Mouse (Mus musculus): ENCODE results near the gene Kcp. TPM values are rescaled to one million over a fixed set of nuclear protein-coding genes. Genes with fewer than 3 reads are reported as not detected.

Gene Kcp
- polyA plus RNA-seq, 1 experiment = 3.1 TPM

DNA sequence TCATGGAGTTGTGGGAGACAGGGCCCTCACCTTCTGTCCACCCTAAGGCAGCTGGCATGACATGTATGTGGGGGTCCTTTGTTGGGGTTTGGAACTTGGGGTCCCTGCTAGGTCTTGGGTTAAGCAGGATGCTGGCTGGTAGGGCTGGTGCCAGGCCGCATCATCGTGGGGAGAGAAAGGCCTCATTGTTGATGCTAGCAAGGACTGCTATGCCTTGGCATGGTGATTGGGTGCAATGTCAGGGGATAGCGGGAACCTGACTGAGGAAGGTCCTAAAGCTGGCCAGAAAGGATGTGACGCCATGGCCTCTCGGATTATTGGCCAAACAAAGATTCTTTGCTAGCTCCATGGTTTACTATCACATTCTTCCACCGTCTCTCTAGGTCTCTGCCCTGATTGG lies 68.0 kb downstream of the Kcp start:
- Histone ChIP-seq H3K4me3 (ENCODE audit: control insufficient read depth, low read depth, low read length) (no peak overlapping the region), H3K27ac (ENCODE audit: control insufficient read depth, insufficient read depth, low read depth, low read length) (no peak overlapping the region), H3K4me1 (ENCODE audit: control insufficient read depth, insufficient read depth, low read length) (peaks cover 3% of the 10 kb centered on the region; the same call in 1 of the 2 replicates), H3K36me3 (ENCODE audit: control insufficient read depth, insufficient read depth, low read length) (no peaks in the 10 kb centered on the region), H3K27me3 (ENCODE audit: control insufficient read depth, insufficient read depth, low read length) (no peaks in the 10 kb centered on the region; the same call in 1 of the 2 replicates)
- TF ChIP-seq CTCF (IDR thresholded peaks at IDR 0.05; ENCODE audit: control insufficient read depth, insufficient read depth, insufficient replicate concordance, low read depth, low read length) = no peak
- TF ChIP-seq POLR2A (IDR thresholded peaks at IDR 0.05; ENCODE audit: control insufficient read depth, low read depth, low read length) = no peak

DNA sequence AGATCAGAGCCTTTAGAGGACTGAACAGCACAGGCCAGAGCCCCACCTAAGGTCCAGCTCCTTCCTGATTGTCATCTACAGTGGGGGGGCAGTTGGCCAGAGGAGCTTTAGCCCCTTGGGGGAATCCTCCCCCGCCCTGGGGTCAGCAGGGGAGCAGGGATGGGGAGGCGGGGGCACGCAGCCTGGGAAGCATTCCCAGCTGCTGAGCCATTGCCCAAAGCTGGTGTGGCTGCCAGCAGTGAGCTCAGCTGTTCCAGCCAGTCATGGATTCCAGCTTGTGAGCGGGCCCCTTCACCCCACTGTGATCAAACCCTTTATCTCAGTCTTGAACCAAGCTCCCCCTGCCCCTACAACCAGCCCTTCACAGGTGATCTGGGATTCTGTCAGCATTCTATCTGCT lies 68.5 kb downstream of the Kcp start:
- H3K27me3 ChIP-seq (ENCODE audit: control insufficient read depth, insufficient read depth, low read length) = no peaks in the 10 kb centered on the region; the same call in 1 of the 2 replicates
- H3K36me3 ChIP-seq (ENCODE audit: control insufficient read depth, insufficient read depth, low read length) = no peaks in the 10 kb centered on the region
- H3K27ac ChIP-seq (ENCODE audit: control insufficient read depth, insufficient read depth, low read depth, low read length) = no peak overlapping the region
- H3K4me3 ChIP-seq (ENCODE audit: control insufficient read depth, low read depth, low read length) = no peak overlapping the region
- TF ChIP-seq POLR2A (IDR thresholded peaks at IDR 0.05; ENCODE audit: control insufficient read depth, low read depth, low read length) (no peak), CTCF (IDR thresholded peaks at IDR 0.05; ENCODE audit: control insufficient read depth, insufficient read depth, insufficient replicate concordance, low read depth, low read length) (no peak)
- peaks cover 5% of the 10 kb centered on the region for H3K4me1 ChIP-seq (ENCODE audit: control insufficient read depth, insufficient read depth, low read length)

- Histone ChIP-seq H3K27me3 (ENCODE audit: control insufficient read depth, insufficient read depth, low read length) (peaks cover 2% of the 10 kb centered on the region; the same call in 1 of the 2 replicates), H3K36me3 (ENCODE audit: control insufficient read depth, insufficient read depth, low read length) (no peaks in the 10 kb centered on the region), H3K27ac (ENCODE audit: control insufficient read depth, insufficient read depth, low read depth, low read length) (no peak overlapping the region), H3K4me3 (ENCODE audit: control insufficient read depth, low read depth, low read length) (no peak overlapping the region), H3K4me1 (ENCODE audit: control insufficient read depth, insufficient read depth, low read length) (peaks cover 15% of the 10 kb centered on the region)
- TF ChIP-seq CTCF (IDR thresholded peaks at IDR 0.05; ENCODE audit: control insufficient read depth, insufficient read depth, insufficient replicate concordance, low read depth, low read length) (no peak), POLR2A (IDR thresholded peaks at IDR 0.05; ENCODE audit: control insufficient read depth, low read depth, low read length) (no peak)
Observed at GRCm38 (mm10) chr6:29436461-29436934, 71.3 kb downstream of the Kcp start.

DNA sequence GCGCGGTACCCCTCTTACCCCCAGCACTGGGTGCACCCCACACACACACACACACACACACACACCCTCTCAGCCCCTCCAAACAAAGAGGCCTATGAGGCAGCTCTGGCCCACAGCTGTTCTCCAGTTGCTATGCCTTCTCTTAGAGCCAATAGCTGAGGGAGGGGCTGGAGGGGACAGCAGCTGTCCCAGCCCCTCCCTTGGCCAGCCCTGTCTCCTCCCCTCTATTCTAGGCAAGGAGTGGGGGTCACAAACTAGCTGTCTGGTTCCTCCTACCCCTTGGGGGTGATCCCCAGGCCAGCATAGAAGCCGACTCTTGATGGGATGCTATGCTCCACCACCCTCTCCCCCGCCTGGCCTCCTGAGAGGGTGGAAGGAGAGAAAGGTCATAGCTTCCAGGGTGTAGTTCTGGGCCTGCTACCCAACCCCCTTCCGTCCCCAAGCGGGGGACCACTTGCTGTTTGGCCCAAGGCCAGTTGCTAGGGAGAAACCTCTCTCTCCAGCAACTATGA lies 71.8 kb downstream of the Kcp start:
- peaks cover 2% of the 10 kb centered on the region; the same call in 1 of the 2 replicates for H3K27me3 ChIP-seq (ENCODE audit: control insufficient read depth, insufficient read depth, low read length)
- H3K27ac ChIP-seq (ENCODE audit: control insufficient read depth, insufficient read depth, low read depth, low read length) = no peak overlapping the region
- H3K4me1 ChIP-seq (ENCODE audit: control insufficient read depth, insufficient read depth, low read length) = peaks cover 15% of the 10 kb centered on the region
- H3K4me3 ChIP-seq (ENCODE audit: control insufficient read depth, low read depth, low read length) = no peak overlapping the region
- TF ChIP-seq POLR2A (IDR thresholded peaks at IDR 0.05; ENCODE audit: control insufficient read depth, low read depth, low read length) = no peak
- no peak for TF ChIP-seq CTCF (IDR thresholded peaks at IDR 0.05; ENCODE audit: control insufficient read depth, insufficient read depth, insufficient replicate concordance, low read depth, low read length)
- H3K36me3 ChIP-seq (ENCODE audit: control insufficient read depth, insufficient read depth, low read length) = no peaks in the 10 kb centered on the region

DNA sequence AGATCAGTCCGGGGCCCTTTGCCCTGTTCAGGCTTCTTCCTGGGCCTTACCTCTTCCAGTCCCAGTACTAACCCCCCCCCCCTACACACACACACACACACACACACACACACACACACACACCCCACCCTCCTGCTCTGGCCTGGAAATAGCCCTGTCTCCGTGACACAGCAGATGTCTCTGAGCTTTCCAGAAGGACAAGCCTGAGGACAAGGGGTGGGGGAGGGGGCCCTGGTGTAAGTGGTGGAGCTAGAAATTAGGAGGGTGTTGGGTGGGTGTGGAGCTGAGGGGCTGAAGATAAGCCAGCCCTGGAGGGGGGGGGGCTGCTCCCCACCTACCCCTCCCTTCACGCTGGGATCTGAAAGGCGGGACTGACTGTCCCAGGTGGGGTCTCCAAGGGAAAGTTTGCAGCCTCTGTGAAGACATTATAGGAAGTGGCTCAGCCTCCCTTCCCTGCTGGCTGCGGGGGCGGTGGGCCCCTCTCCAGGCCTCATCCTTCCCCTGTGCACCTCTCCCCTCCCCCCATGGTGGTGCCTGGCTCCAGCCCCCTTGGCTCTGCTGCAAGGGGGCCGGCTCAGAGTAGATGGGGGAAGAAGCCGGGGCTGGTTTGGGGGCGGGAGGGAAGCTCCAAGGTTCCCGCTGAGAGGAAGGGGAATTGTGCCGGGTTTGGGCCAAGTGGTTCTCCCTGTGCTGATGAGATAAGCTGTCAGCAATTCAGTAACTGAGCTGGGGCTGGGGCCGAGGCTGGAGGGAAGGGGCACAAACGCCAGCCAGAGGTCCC lies 72.7 kb downstream of the Kcp start:
- Histone ChIP-seq H3K27ac (ENCODE audit: control insufficient read depth, insufficient read depth, low read depth, low read length) (no peak overlapping the region), H3K36me3 (ENCODE audit: control insufficient read depth, insufficient read depth, low read length) (no peaks in the 10 kb centered on the region), H3K4me1 (ENCODE audit: control insufficient read depth, insufficient read depth, low read length) (peaks cover 15% of the 10 kb centered on the region), H3K27me3 (ENCODE audit: control insufficient read depth, insufficient read depth, low read length) (peaks cover 2% of the 10 kb centered on the region; the same call in 1 of the 2 replicates), H3K4me3 (ENCODE audit: control insufficient read depth, low read depth, low read length) (no peak overlapping the region)
- TF ChIP-seq CTCF (IDR thresholded peaks at IDR 0.05; ENCODE audit: control insufficient read depth, insufficient read depth, insufficient replicate concordance, low read depth, low read length) (no peak), POLR2A (IDR thresholded peaks at IDR 0.05; ENCODE audit: control insufficient read depth, low read depth, low read length) (no peak)

- peak overlapping the region; percentile 74 for H3K4me3 ChIP-seq (ENCODE audit: control insufficient read depth, low read depth, low read length)
- no peak overlapping the region for H3K27ac ChIP-seq (ENCODE audit: control insufficient read depth, insufficient read depth, low read depth, low read length)
- TF ChIP-seq POLR2A (IDR thresholded peaks at IDR 0.05; ENCODE audit: control insufficient read depth, low read depth, low read length) = no peak
- no peaks in the 10 kb centered on the region for H3K36me3 ChIP-seq (ENCODE audit: control insufficient read depth, insufficient read depth, low read length)
- H3K27me3 ChIP-seq (ENCODE audit: control insufficient read depth, insufficient read depth, low read length) = peaks cover 2% of the 10 kb centered on the region; the same call in 1 of the 2 replicates
- H3K4me1 ChIP-seq (ENCODE audit: control insufficient read depth, insufficient read depth, low read length) = peaks cover 15% of the 10 kb centered on the region
Observed at GRCm38 (mm10) chr6:29433804-29434795, 73.7 kb downstream of the Kcp start.
